Mouse (Mus musculus): ENCODE measurements around the gene Myof. TPM values are rescaled to one million over a fixed set of nuclear protein-coding genes. Genes with fewer than 3 reads are reported as not detected.

Myof gene
- total RNA-seq, 2 experiments from 2014 or later: 0.96 to 1.5 TPM

DNA sequence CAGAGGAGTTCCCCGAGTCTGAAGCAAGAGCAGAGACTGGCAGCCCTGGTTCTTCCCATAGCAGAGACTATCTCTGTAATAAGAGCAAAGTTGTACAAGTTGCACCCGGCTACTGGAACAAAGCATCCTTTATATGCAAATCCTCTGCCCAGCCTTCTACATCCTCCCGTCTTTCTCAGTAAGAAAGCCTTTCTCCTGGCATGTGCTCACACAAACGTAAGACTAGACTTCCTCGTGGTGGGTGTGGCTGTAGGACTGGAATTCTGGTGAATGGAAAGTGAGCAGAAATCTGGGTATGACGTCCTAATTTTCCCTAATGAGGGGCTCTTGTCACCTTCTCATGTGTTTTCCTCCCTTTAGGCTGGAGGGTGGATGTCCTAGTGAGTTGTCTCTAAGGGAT, 84.3 kb downstream of the Myof start:
- ATAC-seq (replicated peaks; ENCODE audit: low FRiP score, poor library complexity, severe bottlenecking): no peak

DNA sequence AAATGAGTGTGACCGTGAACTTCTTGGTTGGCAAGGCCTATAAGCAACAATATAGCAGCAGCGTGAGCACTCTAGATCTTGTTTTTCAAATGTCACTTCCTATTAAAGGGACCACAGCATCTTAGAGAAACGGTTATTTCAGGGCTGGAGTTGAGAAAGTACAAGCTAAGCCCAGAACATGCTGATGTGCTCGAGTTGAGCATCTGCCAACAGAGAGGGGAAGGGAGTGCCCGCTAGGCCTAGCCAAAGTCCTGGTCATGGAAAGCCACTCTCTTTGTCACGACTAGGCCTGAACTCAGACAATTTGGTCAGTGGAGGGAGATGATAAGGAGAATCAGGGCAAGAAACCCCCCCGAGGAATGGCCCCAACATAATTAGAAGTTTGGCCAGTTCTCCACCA, 86.1 kb downstream of the Myof start:
- ATAC-seq (replicated peaks; ENCODE audit: low FRiP score, poor library complexity, severe bottlenecking): no peak

DNA sequence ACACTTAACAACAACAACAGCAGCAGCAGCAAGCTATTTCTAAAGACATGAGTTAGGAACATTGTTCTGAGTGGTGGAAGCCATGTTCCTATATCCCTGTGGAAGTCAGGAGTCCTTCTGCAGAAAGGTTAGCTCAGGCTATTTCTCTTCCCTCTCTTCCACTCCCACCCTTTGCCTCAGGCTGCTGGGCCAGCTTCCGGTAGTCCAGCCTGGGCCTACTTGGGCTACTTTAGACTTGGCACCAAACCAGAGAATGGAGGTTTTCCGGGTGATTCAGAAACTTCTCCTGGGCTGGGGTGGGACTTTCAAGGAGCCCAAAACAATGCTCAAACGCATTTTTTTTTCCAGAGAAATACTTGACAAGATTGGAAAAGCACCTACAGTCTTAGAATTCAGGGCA, 87.4 kb downstream of the Myof start:
- no peak for ATAC-seq (replicated peaks; ENCODE audit: low FRiP score, poor library complexity, severe bottlenecking)

DNA sequence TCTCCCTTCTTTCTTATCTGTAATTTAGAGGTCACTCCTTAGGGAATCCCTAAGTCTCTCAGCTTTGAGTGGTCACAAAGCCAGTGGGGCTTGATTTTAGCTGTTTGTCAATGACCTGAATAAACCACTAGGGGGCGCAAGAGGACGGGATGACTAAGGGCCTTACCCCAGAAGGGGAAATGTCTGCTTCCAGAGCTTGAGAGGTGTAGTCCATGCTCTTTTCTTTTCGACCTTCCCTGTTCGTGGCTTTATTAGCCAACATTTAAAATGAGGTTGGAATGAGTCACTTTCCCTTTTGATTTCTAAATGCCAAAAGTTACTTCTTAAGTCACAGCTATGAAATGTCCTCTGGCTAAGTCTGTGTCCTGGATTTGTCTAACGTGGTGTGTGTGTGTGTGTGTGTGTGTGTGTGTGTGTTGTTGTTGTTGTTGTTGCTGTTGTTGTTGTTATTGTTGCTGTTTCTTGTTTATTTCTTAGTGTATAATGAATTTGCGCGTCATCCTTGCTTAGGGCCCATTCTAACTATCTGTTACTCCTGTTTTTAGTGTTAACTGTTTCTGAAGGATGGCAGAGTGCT, 87.9 kb downstream of the Myof start:
- ATAC-seq (replicated peaks; ENCODE audit: low FRiP score, poor library complexity, severe bottlenecking): peak; percentile 75

GRCm38 (mm10) chr19:37954772-37955171, 88.6 kb downstream of the Myof start:
- no peak for ATAC-seq (replicated peaks; ENCODE audit: low FRiP score, poor library complexity, severe bottlenecking)

GRCm38 (mm10) chr19:37954236-37954635, 89.1 kb downstream of the Myof start:
- no peak for ATAC-seq (replicated peaks; ENCODE audit: low FRiP score, poor library complexity, severe bottlenecking)

DNA sequence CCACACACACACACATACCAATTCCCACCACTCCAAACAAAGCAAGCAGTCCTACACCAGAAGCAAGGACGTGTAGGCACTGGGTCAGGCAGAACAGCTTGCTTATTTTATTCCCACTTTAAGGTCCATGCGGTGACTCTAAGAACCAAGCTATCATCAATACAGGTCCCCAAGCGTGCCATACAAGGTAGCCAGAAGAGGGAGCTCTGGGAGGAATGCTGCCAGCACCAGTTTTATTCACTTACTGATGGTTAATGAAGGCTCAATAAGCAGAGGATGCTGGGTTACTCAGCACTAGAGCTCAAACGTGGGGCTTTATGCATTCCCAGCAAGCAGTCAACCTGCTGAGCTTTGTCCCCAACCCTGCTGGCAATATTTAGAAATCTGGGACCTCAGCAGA, 96.7 kb downstream of the Myof start:
- no peak for ATAC-seq (replicated peaks; ENCODE audit: low FRiP score, poor library complexity, severe bottlenecking)

- no peak for ATAC-seq (replicated peaks; ENCODE audit: low FRiP score, poor library complexity, severe bottlenecking)
Observed at GRCm38 (mm10) chr19:37946053-37946452, 97.3 kb downstream of the Myof start.

DNA sequence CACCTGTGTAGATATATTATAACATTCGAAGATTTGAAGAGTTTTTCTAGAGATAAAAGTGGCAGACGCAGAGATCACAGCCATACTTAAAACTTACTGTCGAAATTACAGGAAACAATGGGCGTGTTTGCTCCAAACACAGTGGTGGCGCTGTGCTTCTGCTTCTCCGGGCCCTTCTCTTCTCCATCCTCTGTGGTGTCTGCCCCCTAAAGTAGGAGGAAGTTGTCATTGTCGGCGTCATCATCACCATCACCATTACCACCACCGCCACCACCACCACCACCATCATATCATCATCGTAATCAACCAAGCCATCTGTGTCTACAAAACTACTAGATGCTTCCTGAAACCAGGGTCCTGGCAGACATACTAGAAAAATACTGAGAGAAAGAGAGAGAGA, 104.2 kb downstream of the Myof start:
- ATAC-seq (replicated peaks; ENCODE audit: low FRiP score, poor library complexity, severe bottlenecking): no peak

DNA sequence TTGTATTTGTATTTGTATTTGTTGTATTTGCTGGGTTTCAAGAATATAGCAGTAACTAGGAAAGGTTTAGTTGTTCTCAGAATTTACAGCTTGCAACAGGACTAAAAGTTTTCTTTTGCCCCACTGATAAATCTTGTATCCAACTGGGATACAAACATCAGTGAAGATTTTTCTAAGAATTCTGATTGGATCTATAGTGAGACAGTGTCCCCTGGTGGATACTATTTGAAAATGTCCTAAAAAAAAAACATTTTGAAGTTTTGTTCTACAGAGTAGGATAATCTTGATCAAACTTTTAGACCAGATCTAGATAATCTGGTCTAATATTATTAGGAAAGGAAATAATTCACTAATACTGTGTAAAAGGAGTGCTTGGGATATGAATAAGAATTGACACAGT, 106.3 kb downstream of the Myof start:
- no peak for ATAC-seq (replicated peaks; ENCODE audit: low FRiP score, poor library complexity, severe bottlenecking)

DNA sequence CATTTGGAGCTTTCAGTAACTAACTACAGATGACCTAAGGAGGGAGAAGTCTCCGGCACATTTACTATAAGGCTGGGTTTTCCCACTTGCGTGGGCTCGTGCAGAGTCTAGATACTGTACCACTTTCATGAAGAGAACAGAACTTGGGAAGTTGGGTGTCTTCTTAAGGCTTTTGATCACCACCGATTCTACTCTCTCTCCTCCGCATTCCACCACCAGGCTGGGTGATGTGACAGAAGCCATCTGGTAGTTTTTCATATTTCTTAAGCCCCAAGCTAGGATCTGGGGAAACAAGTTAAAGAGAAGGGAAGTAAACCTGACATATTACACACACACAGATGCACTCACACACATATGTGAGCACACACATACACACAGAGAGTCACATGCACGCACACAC, 108.7 kb downstream of the Myof start:
- no peak for ATAC-seq (replicated peaks; ENCODE audit: low FRiP score, poor library complexity, severe bottlenecking)

GRCm38 (mm10) chr19:37932198-37932597, 111.2 kb downstream of the Myof start:
- ATAC-seq (replicated peaks; ENCODE audit: low FRiP score, poor library complexity, severe bottlenecking): no peak

GRCm38 (mm10) chr19:37927911-37928310, 115.5 kb downstream of the Myof start:
- no peak for ATAC-seq (replicated peaks; ENCODE audit: low FRiP score, poor library complexity, severe bottlenecking)

GRCm38 (mm10) chr19:37925323-37925722, 118.1 kb downstream of the Myof start:
- ATAC-seq (replicated peaks; ENCODE audit: low FRiP score, poor library complexity, severe bottlenecking): no peak

- no peak for ATAC-seq (replicated peaks; ENCODE audit: low FRiP score, poor library complexity, severe bottlenecking)
Observed at GRCm38 (mm10) chr19:37924266-37924665, 119.1 kb downstream of the Myof start.

DNA sequence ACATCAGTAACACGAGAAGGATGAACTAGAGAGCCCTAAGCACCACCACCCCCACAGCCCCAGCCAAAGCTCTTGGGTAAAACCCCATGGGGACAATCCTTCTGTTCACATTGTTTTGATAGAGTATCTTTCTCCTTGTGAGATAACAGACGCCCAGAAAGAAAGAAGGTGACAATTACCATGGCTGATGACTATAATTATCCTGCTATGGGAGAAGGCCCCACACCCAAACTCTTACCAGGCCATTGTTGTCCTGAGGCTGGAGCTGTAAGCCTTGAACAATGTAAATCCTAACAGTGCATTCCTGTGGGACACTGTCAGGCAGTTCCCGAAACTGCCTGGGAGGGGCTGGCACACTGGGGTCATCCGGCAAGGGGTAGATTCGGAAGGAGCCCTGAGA, 122.3 kb downstream of the Myof start:
- no peak for ATAC-seq (replicated peaks; ENCODE audit: low FRiP score, poor library complexity, severe bottlenecking)

DNA sequence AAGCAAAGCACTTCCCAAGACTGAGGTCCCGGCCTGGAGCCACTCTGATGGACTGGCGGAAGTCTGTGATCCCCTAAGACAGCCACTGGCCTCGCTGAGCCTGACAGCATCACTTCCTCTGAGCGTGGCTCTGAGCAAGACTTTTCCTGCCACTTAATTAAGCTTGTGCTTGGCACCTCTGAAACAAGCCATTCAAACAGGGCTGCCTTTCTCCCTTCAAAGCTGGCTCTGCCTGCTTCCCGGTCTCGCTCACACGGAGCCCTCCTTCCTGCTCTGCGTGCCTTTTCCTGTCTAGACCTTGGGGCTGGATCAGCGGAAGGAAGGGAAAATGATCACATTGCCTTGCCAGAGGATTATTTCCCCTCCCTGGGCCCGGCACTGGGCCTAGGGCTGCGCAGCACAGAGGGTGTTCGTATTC, 124.9 kb downstream of the Myof start:
- ATAC-seq (replicated peaks; ENCODE audit: low FRiP score, poor library complexity, severe bottlenecking): no peak

DNA sequence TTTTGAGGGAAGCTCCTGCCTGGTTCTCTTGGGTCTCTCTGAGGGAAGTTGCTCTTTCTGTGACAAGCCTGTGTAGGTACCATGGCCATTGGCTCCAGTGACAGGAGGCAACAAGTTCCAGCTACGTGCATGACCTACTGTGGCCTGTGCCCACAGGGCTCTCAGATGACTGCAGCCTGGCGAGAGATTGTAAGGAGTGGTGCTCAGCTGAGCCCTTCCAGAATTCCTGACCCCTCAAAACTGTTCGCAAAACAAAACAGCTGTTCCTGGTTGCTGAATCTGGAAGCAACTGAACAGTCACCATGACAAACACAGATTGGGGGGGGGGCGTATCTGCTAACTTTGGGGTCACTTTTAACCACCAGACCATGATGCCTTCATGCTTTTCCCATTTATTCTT, 129.1 kb downstream of the Myof start:
- no peak for ATAC-seq (replicated peaks; ENCODE audit: low FRiP score, poor library complexity, severe bottlenecking)

GRCm38 (mm10) chr19:37912501-37912900, 130.9 kb downstream of the Myof start:
- ATAC-seq (replicated peaks; ENCODE audit: low FRiP score, poor library complexity, severe bottlenecking): no peak

DNA sequence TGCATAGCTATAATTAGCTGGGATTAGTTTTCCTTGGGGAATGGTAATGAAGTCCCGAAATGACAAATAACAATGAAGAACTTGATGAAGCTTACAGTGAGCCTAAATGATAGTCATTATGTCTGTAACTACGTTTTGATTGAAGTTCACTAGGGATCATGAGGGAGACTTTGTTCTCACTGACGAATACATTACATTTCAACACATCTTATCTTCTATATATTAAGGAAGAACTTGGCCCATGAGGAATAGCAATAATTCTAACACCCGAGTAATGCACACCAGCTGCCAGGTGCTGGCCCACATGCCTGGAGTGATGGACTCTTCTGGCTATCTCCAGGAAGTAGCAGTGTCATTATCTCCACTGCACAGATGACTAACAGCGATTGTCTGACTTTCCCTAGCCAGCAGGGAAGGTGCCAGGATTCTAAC, 133.5 kb downstream of the Myof start:
- ATAC-seq (replicated peaks; ENCODE audit: low FRiP score, poor library complexity, severe bottlenecking): no peak

GRCm38 (mm10) chr19:37907451-37908320, 135.7 kb downstream of the Myof start:
- ATAC-seq (replicated peaks; ENCODE audit: low FRiP score, poor library complexity, severe bottlenecking): no peak

- ATAC-seq (replicated peaks; ENCODE audit: low FRiP score, poor library complexity, severe bottlenecking): no peak
Observed at GRCm38 (mm10) chr19:37906916-37907315, 136.5 kb downstream of the Myof start.

Measured in erythroblast, adult 5-6 weeks (primary cell).